Mouse (Mus musculus): ENCODE measurements at regions not wholly inside any gene's neighbourhood (a gene's known extent, or its start where the extent isn't known, plus 50 kb on each side); places are given as distances from the start of the nearest gene placed in this dataset.

- DNase-seq (ENCODE audit: low read depth), result peak; percentile 45
Measured at GRCm38 (mm10) chr12:54453343-54453742, 203.0 kb downstream of the Sptssa start.

GRCm38 (mm10) chr12:54450369-54450768, 206.0 kb downstream of the Sptssa start:
- no peak for DNase-seq (ENCODE audit: low read depth)

GRCm38 (mm10) chr12:54448221-54448620, 208.2 kb downstream of the Sptssa start:
- DNase-seq (ENCODE audit: low read depth), result no peak

GRCm38 (mm10) chr12:54447354-54447753, 209.0 kb downstream of the Sptssa start:
- no peak for DNase-seq (ENCODE audit: low read depth)

- DNase-seq (ENCODE audit: low read depth), result no peak
Measured at GRCm38 (mm10) chr12:54446356-54446755, 210.0 kb downstream of the Sptssa start.

- no peak for DNase-seq (ENCODE audit: low read depth)
Measured at GRCm38 (mm10) chr12:54444416-54444815, 212.0 kb downstream of the Sptssa start.

- DNase-seq (ENCODE audit: low read depth), result peak; percentile 65
Measured at GRCm38 (mm10) chr12:54443285-54443684, 213.1 kb downstream of the Sptssa start.

- no peak for DNase-seq (ENCODE audit: low read depth)
Measured at GRCm38 (mm10) chr12:54442408-54442807, 214.0 kb downstream of the Sptssa start.

GRCm38 (mm10) chr12:54440851-54441593, 215.4 kb downstream of the Sptssa start:
- DNase-seq (ENCODE audit: low read depth), result no peak

GRCm38 (mm10) chr12:54438793-54439192, 217.6 kb downstream of the Sptssa start:
- no peak for DNase-seq (ENCODE audit: low read depth)

- no peak for DNase-seq (ENCODE audit: low read depth)
Measured at GRCm38 (mm10) chr12:54425236-54425635, 221.6 kb upstream of the Egln3 start.

GRCm38 (mm10) chr12:54414829-54415228, 211.2 kb upstream of the Egln3 start:
- no peak for DNase-seq (ENCODE audit: low read depth)

GRCm38 (mm10) chr12:54414201-54414600, 210.5 kb upstream of the Egln3 start:
- no peak for DNase-seq (ENCODE audit: low read depth)

- DNase-seq (ENCODE audit: low read depth), result no peak
Measured at GRCm38 (mm10) chr12:54410038-54410605, 206.5 kb upstream of the Egln3 start.

GRCm38 (mm10) chr12:54408906-54409305, 205.2 kb upstream of the Egln3 start:
- DNase-seq (ENCODE audit: low read depth), result no peak

- DNase-seq (ENCODE audit: low read depth), result no peak
Measured at GRCm38 (mm10) chr12:54407301-54407896, 203.7 kb upstream of the Egln3 start.

GRCm38 (mm10) chr12:54405066-54405465, 201.4 kb upstream of the Egln3 start:
- DNase-seq (ENCODE audit: low read depth), result peak; percentile 33

- DNase-seq (ENCODE audit: low read depth), result no peak
Measured at GRCm38 (mm10) chr12:54402591-54402990, 198.9 kb upstream of the Egln3 start.

GRCm38 (mm10) chr12:54401665-54402064, 198.0 kb upstream of the Egln3 start:
- no peak for DNase-seq (ENCODE audit: low read depth)

GRCm38 (mm10) chr12:54400084-54400483, 196.4 kb upstream of the Egln3 start:
- DNase-seq (ENCODE audit: low read depth), result no peak

- no peak for DNase-seq (ENCODE audit: low read depth)
Measured at GRCm38 (mm10) chr12:54398080-54398479, 194.4 kb upstream of the Egln3 start.

GRCm38 (mm10) chr12:54396952-54397351, 193.3 kb upstream of the Egln3 start:
- no peak for DNase-seq (ENCODE audit: low read depth)

GRCm38 (mm10) chr12:54396341-54396740, 192.7 kb upstream of the Egln3 start:
- DNase-seq (ENCODE audit: low read depth), result no peak
